Mouse (Mus musculus): ENCODE measurements around the gene Kank2. TPM values are rescaled to one million over a fixed set of nuclear protein-coding genes. Genes with fewer than 3 reads are reported as not detected.

Gene Kank2
- polyA plus RNA-seq, 1 experiment: 62.3 TPM

DNA sequence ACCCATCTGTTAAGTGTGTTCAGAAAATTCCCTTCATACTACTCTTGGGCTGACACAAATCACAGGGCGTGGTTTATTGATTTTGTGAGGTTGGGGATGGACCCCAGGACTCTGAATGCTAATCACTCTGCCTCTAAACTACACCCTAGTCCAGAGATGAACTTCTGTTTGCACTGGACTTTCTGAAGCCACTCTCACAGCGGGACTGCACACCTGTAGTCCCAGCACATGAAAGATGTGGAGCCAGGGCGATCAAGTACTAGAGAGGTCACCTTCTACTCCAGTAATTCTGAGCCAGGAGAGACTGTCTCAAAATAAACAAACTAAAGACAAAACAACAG is 436 bp upstream of the Kank2 start:
- H3K9me3 ChIP-seq (replicated peaks; ENCODE audit: control insufficient read depth, insufficient read depth, low read length, poor library complexity, severe bottlenecking): no peaks in the 10 kb centered on the region
- H3K36me3 ChIP-seq (ENCODE audit: control insufficient read depth, insufficient read depth, low read length, poor library complexity, severe bottlenecking): peaks cover 34% of the 10 kb centered on the region
- H3K27me3 ChIP-seq (ENCODE audit: control insufficient read depth, insufficient read depth, low read length, poor library complexity, severe bottlenecking): no peaks in the 10 kb centered on the region
- peaks cover 5% of the 10 kb centered on the region for H3K4me1 ChIP-seq (ENCODE audit: control insufficient read depth, insufficient read depth, low read length)
- no peak for TF ChIP-seq EP300 (IDR thresholded peaks at IDR 0.05; ENCODE audit: insufficient read depth, low read depth, low read length)
- no peak for TF ChIP-seq POLR2A (IDR thresholded peaks at IDR 0.05; ENCODE audit: insufficient read depth, low read length)
- no peak for TF ChIP-seq CTCF (IDR thresholded peaks at IDR 0.05; ENCODE audit: low read depth, low read length)
- H3K4me3 ChIP-seq (ENCODE audit: low read depth, low read length): peak overlapping the region; percentile 81
- peak overlapping the region; percentile 72 for H3K27ac ChIP-seq (ENCODE audit: insufficient read depth, low read length)
- no peak overlapping the region for H3K9ac ChIP-seq (ENCODE audit: low read depth, poor library complexity, severe bottlenecking)

DNA sequence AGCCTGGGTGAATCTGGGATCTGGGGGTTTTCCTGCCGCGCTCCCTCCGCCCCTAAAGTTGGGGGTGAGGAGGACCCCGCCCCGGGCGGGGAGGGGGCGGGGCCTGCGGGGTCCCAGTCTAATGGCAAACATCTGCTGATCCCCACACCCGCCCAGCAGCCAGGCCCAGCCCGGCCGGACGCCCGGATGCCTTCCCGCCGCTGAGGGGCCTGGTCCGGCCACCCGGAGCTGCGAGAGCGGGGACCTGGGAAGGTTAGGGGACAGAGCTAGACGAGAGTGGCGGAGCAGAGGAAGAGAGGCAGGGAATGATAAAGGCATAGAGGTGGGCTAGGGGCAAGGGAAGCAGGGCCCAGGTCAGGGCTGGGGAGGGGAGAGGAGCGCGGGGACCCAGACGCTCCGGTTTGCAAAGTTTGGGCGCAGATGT is 611 bp downstream of the Kank2 start:
- Histone ChIP-seq H3K9me3 (replicated peaks; ENCODE audit: control insufficient read depth, insufficient read depth, low read length, poor library complexity, severe bottlenecking) (no peaks in the 10 kb centered on the region), H3K27ac (ENCODE audit: insufficient read depth, low read length) (peak overlapping the region; percentile 40), H3K9ac (ENCODE audit: low read depth, poor library complexity, severe bottlenecking) (peak overlapping the region; percentile 74), H3K27me3 (ENCODE audit: control insufficient read depth, insufficient read depth, low read length, poor library complexity, severe bottlenecking) (no peaks in the 10 kb centered on the region), H3K4me3 (ENCODE audit: low read depth, low read length) (peak overlapping the region; percentile 81), H3K36me3 (ENCODE audit: control insufficient read depth, insufficient read depth, low read length, poor library complexity, severe bottlenecking) (peaks cover 40% of the 10 kb centered on the region), H3K4me1 (ENCODE audit: control insufficient read depth, insufficient read depth, low read length) (peaks cover 5% of the 10 kb centered on the region)
- TF ChIP-seq POLR2A (IDR thresholded peaks at IDR 0.05; ENCODE audit: insufficient read depth, low read length): no peak
- TF ChIP-seq EP300 (IDR thresholded peaks at IDR 0.05; ENCODE audit: insufficient read depth, low read depth, low read length): 0 out of 2 replicates have a peak, but pooled peaks have one; percentile 21

- peaks cover 33% of the 10 kb centered on the region for H3K36me3 ChIP-seq (ENCODE audit: control insufficient read depth, insufficient read depth, low read length, poor library complexity, severe bottlenecking)
Observed at GRCm38 (mm10) chr9:21796919-21797318, 1.6 kb downstream of the Kank2 start.

DNA sequence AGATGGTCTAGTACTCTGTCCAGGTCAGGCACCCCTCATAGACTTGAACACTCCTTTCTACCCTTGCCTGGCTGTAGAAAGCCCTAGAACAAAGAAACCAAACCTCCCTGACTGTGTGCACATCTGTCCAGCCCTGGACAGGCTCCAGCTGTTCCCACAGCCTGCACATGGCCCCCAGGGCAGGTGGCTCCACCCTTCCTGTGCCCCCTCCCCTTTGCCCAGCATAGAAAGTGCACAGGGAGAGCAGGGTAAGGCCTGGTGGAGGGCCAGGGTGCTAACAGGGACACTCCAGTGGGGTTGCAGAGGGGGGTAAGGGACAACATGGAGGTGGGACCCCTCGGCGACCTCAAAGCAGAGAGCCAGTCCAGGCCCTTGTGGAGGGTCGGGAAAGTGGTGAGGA is 2.3 kb downstream of the Kank2 start:
- no peaks in the 10 kb centered on the region for H3K9me3 ChIP-seq (replicated peaks; ENCODE audit: control insufficient read depth, insufficient read depth, low read length, poor library complexity, severe bottlenecking)
- peaks cover 28% of the 10 kb centered on the region for H3K36me3 ChIP-seq (ENCODE audit: control insufficient read depth, insufficient read depth, low read length, poor library complexity, severe bottlenecking)
- no peaks in the 10 kb centered on the region for H3K27me3 ChIP-seq (ENCODE audit: control insufficient read depth, insufficient read depth, low read length, poor library complexity, severe bottlenecking)
- H3K4me3 ChIP-seq (ENCODE audit: low read depth, low read length): peak overlapping the region; percentile 7; the same call in 1 of the 2 replicates
- TF ChIP-seq EP300 (IDR thresholded peaks at IDR 0.05; ENCODE audit: insufficient read depth, low read depth, low read length): no peak
- no peak for TF ChIP-seq POLR2A (IDR thresholded peaks at IDR 0.05; ENCODE audit: insufficient read depth, low read length)
- no peak for TF ChIP-seq CTCF (IDR thresholded peaks at IDR 0.05; ENCODE audit: low read depth, low read length)
- H3K27ac ChIP-seq (ENCODE audit: insufficient read depth, low read length): no peak overlapping the region
- no peak overlapping the region for H3K9ac ChIP-seq (ENCODE audit: low read depth, poor library complexity, severe bottlenecking)
- H3K4me1 ChIP-seq (ENCODE audit: control insufficient read depth, insufficient read depth, low read length): peaks cover 5% of the 10 kb centered on the region

More at GRCm38 (mm10) chr9:21796919-21797318, 1.6 kb downstream of the Kank2 start:
- peak overlapping the region; percentile 74 for H3K9ac ChIP-seq (ENCODE audit: low read depth, poor library complexity, severe bottlenecking)
- no peak for TF ChIP-seq POLR2A (IDR thresholded peaks at IDR 0.05; ENCODE audit: insufficient read depth, low read length)
- no peak for TF ChIP-seq CTCF (IDR thresholded peaks at IDR 0.05; ENCODE audit: low read depth, low read length)
- no peak for TF ChIP-seq EP300 (IDR thresholded peaks at IDR 0.05; ENCODE audit: insufficient read depth, low read depth, low read length)
- H3K9me3 ChIP-seq (replicated peaks; ENCODE audit: control insufficient read depth, insufficient read depth, low read length, poor library complexity, severe bottlenecking): no peaks in the 10 kb centered on the region
- H3K4me1 ChIP-seq (ENCODE audit: control insufficient read depth, insufficient read depth, low read length): peaks cover 5% of the 10 kb centered on the region
- peak overlapping the region; percentile 81 for H3K4me3 ChIP-seq (ENCODE audit: low read depth, low read length)
- H3K27ac ChIP-seq (ENCODE audit: insufficient read depth, low read length): no peak overlapping the region
- no peaks in the 10 kb centered on the region for H3K27me3 ChIP-seq (ENCODE audit: control insufficient read depth, insufficient read depth, low read length, poor library complexity, severe bottlenecking)

GRCm38 (mm10) chr9:21795579-21795978 is 3.0 kb downstream of the Kank2 start:
- no peaks in the 10 kb centered on the region for H3K27me3 ChIP-seq (ENCODE audit: control insufficient read depth, insufficient read depth, low read length, poor library complexity, severe bottlenecking)
- H3K36me3 ChIP-seq (ENCODE audit: control insufficient read depth, insufficient read depth, low read length, poor library complexity, severe bottlenecking): peaks cover 24% of the 10 kb centered on the region
- TF ChIP-seq EP300 (IDR thresholded peaks at IDR 0.05; ENCODE audit: insufficient read depth, low read depth, low read length): no peak
- no peak for TF ChIP-seq CTCF (IDR thresholded peaks at IDR 0.05; ENCODE audit: low read depth, low read length)
- TF ChIP-seq POLR2A (IDR thresholded peaks at IDR 0.05; ENCODE audit: insufficient read depth, low read length): no peak
- peaks cover 5% of the 10 kb centered on the region for H3K4me1 ChIP-seq (ENCODE audit: control insufficient read depth, insufficient read depth, low read length)
- no peaks in the 10 kb centered on the region for H3K9me3 ChIP-seq (replicated peaks; ENCODE audit: control insufficient read depth, insufficient read depth, low read length, poor library complexity, severe bottlenecking)
- no peak overlapping the region for H3K27ac ChIP-seq (ENCODE audit: insufficient read depth, low read length)
- peak overlapping the region; percentile 31 for H3K4me3 ChIP-seq (ENCODE audit: low read depth, low read length)
- H3K9ac ChIP-seq (ENCODE audit: low read depth, poor library complexity, severe bottlenecking): peak overlapping the region; percentile 43

- Histone ChIP-seq H3K4me3 (ENCODE audit: low read depth, low read length) (peak overlapping the region; percentile 31), H3K27me3 (ENCODE audit: control insufficient read depth, insufficient read depth, low read length, poor library complexity, severe bottlenecking) (no peaks in the 10 kb centered on the region), H3K9ac (ENCODE audit: low read depth, poor library complexity, severe bottlenecking) (peak overlapping the region; percentile 43), H3K36me3 (ENCODE audit: control insufficient read depth, insufficient read depth, low read length, poor library complexity, severe bottlenecking) (peaks cover 28% of the 10 kb centered on the region), H3K4me1 (ENCODE audit: control insufficient read depth, insufficient read depth, low read length) (peaks cover 4% of the 10 kb centered on the region), H3K27ac (ENCODE audit: insufficient read depth, low read length) (no peak overlapping the region), H3K9me3 (replicated peaks; ENCODE audit: control insufficient read depth, insufficient read depth, low read length, poor library complexity, severe bottlenecking) (no peaks in the 10 kb centered on the region)
- TF ChIP-seq EP300 (IDR thresholded peaks at IDR 0.05; ENCODE audit: insufficient read depth, low read depth, low read length) (no peak), POLR2A (IDR thresholded peaks at IDR 0.05; ENCODE audit: insufficient read depth, low read length) (no peak), CTCF (IDR thresholded peaks at IDR 0.05; ENCODE audit: low read depth, low read length) (no peak)
Observed at GRCm38 (mm10) chr9:21794925-21795324, 3.6 kb downstream of the Kank2 start.

All from ES-Bruce4 (cell line).